Mouse (Mus musculus) limb, embryonic 10.5 days (tissue): ENCODE results near the gene Hist1h4b. TPM values are rescaled to one million over a fixed set of nuclear protein-coding genes. Genes with fewer than 3 reads are reported as not detected.
"Not testable (repeated sequence)": the region's sequence is repeated elsewhere in the genome, so short reads cannot be mapped to it uniquely, and the experiment has no call there.

Experiments
- DNase-seq: peaks from one replicate; pipeline ENCODE4 v3.0.0-alpha.2; 2017; ENCODE audit warnings: low spot score
- H3K27ac ChIP-seq: fragments of 300-500 bp; sonication (generic); 2 replicates; pipeline ENCODE4 v1.5.1; 2016; ENCODE audit warnings: mild to moderate bottlenecking
- H3K27me3 ChIP-seq: fragments of 300-500 bp; sonication (generic); 2 replicates; pipeline ENCODE4 v1.6.1; 2016; ENCODE audit warnings: low read depth, mild to moderate bottlenecking; ENCODE audit not compliant: poor library complexity, severe bottlenecking
- H3K36me3 ChIP-seq: fragments of 300-500 bp; sonication (generic); 2 replicates; pipeline ENCODE4 v1.6.1; 2016; ENCODE audit warnings: mild to moderate bottlenecking, moderate library complexity
- H3K4me1 ChIP-seq: fragments of 300-500 bp; sonication (generic); 2 replicates; pipeline ENCODE4 v1.6.1; 2016
- H3K4me3 ChIP-seq: fragments of 300-500 bp; sonication (generic); 2 replicates; pipeline ENCODE4 v1.5.1; 2016; ENCODE audit warnings: mild to moderate bottlenecking, moderate library complexity
- H3K9me3 ChIP-seq: fragments of 300-500 bp; sonication (generic); replicated peaks from 2 replicates; pipeline ENCODE4 v1.6.1; 2016; ENCODE audit warnings: mild to moderate bottlenecking
- WGBS: fragments of 180-500 bp; shearing (Covaris S2); methylation state at CpG from one replicate; pipeline ENCODE4 v1.1.7; 2016; 5-methylcytosine and 5-hydroxymethylcytosine counted together
- polyA plus RNA-seq: library from polyadenylated mRNA; unstranded; fragments of >200 nt; fragmentation: Nextera tagmentation; extraction: Ambion mirVana; gene quantifications from 2 replicates; pipeline ENCODE4 v1.2.1, GENCODE M21; 2016

The Hist1h4b gene
- polyA plus RNA-seq, 1 experiment from 2014 or later = 5.9 TPM

DNA sequence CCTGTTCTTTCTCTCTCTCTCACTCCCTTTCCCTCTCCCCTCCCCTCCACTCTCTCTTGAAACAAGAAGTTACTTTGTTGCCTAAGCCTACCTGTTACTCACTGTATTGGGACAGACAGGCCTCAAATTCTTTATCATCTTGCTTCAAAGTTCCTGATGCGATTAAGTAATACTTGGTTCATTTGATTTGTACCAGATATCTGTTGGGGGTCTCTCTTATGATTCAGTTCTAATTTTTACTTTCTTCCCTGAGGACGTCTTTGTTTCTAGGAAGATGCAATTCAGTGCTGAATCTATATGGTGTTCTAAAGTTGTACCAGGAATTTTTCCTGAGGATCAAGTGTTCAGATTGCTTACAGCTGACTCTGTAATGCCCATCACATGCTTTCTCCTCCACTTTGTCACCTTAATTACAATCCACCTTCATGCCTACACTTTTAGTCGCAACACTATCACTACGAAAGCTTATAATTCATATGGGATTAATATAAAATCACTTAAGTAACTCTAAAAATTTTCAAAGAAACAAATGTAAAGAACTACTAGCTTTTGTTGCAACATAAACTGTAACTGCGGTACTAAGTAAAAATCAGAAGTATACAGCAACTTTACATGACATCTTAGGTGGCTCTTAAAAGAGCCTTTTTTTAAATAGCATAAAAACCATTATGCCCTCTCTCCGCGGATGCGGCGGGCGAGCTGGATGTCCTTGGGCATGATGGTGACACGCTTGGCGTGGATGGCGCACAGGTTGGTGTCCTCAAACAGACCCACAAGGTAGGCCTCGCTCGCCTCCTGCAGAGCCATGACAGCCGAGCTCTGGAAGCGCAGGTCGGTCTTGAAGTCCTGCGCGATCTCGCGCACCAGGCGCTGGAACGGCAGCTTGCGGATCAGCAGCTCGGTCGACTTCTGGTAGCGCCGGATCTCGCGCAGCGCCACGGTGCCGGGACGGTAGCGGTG lies 12.1 kb upstream of the Hist1h4b start:
- Histone ChIP-seq H3K27ac (peak overlapping the region; percentile 98), H3K4me1 (peaks cover 28% of the 10 kb centered on the region), H3K36me3 (no peaks in the 10 kb centered on the region), H3K4me3 (peak overlapping the region; percentile 59), H3K9me3 (no peaks in the 10 kb centered on the region), H3K27me3 (no peaks in the 10 kb centered on the region)
- no peak for DNase-seq
- WGBS = 2% methylated on average over 15 of the region's 36 CpGs

DNA sequence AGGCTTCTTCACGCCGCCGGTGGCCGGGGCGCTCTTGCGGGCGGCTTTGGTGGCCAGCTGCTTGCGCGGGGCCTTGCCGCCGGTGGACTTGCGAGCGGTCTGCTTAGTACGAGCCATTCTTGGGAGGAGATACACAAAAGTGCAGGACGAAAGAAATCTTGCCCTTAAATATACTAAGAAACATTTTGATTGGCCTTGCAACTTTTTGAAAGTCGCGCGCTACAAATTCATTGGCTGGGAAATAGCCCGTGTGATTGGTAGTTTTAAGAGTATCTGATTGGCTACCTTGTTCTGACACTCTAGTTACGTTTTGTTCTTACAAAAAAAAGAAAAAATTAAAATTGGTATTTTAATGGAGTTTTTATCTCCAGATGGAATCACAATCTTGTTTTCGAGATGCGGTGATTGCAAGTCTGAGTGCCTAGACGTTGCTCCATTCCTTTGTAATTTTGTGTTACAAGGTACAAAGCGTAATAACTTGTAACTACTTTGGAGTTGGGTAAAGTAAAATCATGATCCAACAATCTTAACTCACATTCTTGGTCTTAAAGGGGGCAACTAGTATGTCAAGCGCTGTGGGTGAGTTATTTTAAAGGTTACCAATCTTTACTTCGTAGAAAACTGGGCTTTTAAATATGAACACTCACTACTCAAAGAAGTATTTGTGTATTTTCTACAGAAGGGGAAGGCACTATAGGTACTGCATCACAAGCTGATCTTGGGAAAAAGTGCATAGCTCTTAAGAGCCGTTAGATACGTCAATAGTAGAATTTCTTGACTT lies 11.2 kb upstream of the Hist1h4b start, which contains the start of gene Hist1h3c:
Gene Hist1h3c (minus strand): TSS at position 222 of the 781 bp plus-strand sequence.
- H3K4me1 ChIP-seq = peaks cover 25% of the 10 kb centered on the region
- DNase-seq = peak; percentile 76
- H3K27me3 ChIP-seq = no peaks in the 10 kb centered on the region
- H3K9me3 ChIP-seq = no peaks in the 10 kb centered on the region
- H3K4me3 ChIP-seq = peak within 1 kb of the TSS; percentile 59
- peak within 1 kb of the TSS; percentile 98 for H3K27ac ChIP-seq
- no peaks in the 10 kb centered on the region for H3K36me3 ChIP-seq
- WGBS = 1% methylated on average over 28 of the region's 28 CpGs

DNA sequence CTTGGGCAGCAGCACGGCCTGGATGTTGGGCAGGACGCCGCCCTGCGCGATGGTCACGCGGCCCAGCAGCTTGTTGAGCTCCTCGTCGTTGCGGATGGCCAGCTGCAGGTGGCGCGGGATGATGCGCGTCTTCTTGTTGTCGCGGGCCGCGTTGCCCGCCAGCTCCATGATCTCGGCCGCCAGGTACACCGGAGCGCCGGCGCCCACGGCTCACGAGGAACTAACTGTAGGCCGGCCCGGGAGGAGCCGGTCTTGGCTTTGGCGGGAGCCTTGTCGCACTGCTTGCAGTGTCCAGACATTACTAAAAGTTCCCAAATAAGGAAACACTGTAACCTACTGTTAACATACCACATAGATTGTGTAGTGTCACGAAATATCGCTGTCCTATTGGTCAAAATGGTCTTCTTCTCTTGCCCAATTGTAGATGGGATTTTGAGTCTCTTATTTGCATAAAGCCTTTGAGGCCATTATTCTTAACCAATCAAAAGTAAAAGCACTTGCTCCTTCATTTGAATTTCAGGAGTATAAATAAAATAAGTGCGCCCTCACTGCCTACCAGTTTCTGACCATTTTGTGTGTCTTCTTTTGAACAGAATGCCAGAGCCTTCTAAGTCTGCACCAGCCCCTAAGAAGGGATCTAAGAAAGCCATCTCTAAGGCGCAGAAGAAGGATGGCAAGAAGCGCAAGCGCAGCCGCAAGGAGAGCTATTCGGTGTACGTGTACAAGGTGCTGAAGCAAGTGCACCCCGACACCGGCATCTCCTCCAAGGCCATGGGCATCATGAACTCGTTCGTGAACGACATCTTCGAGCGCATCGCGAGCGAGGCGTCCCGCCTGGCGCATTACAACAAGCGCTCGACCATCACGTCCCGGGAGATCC lies 10.4 kb upstream of the Hist1h4b start, which contains the start of gene Hist1h2bb:
Gene Hist1h2bb (plus strand): TSS at position 534 of the 880 bp plus-strand sequence.
- under 1% methylated on average over 46 of the region's 58 CpGs for WGBS
- peaks cover 21% of the 10 kb centered on the region for H3K4me1 ChIP-seq

DNA sequence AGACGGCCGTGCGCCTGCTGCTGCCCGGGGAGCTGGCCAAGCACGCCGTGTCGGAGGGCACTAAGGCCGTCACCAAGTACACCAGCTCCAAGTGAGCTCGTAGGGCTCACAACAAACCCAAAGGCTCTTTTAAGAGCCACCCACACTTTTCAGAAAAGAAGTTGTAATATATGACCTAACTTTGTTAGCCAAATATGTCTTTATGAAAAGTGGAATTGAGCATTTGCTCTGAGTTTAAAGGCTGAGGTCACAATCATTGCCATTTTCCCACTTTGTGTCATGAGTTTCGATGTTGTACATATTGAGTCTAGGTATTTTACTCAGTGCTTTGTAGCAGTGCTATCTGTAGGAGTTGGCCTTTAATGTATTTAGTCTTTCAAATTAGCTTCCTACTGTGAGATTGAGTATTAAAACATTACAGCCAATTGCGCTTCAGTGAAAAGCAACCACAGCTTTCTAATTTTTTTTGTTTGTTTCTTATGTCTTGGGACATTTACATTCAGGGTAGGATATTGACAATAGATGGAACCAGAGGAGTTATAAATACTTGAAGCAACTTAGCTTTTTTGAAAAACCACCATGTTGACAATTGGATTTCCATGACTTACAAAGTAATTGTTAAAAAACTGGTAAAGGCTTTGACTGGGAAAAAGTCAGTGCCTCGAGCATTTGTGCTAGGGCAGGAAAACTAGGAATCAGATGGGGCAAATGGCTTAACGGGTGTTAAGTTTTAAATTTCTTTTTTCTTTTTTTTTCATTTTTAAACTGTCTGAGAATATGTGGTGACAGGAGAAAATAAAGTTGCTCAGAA lies 9.5 kb upstream of the Hist1h4b start:
- peak; percentile 48 for DNase-seq
- Histone ChIP-seq H3K27me3 (no peaks in the 10 kb centered on the region), H3K4me3 (peak overlapping the region; percentile 59), H3K27ac (peak overlapping the region; percentile 98), H3K36me3 (no peaks in the 10 kb centered on the region), H3K4me1 (peaks cover 21% of the 10 kb centered on the region), H3K9me3 (no peaks in the 10 kb centered on the region)
- WGBS = 5% methylated on average over 13 of the region's 13 CpGs

More for the DNA sequence above, 10.4 kb upstream of the Hist1h4b start, which contains the start of gene Hist1h2bb:
- not testable (repeated sequence) for H3K27me3 ChIP-seq, H3K9me3 ChIP-seq, H3K36me3 ChIP-seq
- Histone ChIP-seq H3K4me3 (peak within 1 kb of the TSS; percentile 59), H3K27ac (peak within 1 kb of the TSS; percentile 98)
- peak; percentile 83 for DNase-seq

DNA sequence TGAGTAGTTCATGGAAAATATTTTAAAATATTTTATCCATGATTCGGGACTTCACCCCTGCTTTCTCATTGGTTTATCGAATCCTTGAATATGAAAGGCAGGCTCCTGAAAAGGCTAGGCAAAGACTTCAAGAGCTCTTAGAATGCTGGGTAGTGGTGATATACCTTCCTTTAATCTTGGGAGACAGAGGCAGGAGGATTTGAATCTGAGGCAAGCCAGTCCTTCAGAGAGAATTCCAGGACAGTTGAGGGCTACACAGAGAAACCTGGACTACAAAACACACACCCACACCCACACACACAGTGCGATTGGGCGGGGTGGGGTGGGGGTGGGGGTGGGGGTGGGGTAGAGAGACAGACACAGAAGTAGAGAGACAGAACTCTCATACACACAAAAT lies 8.9 kb upstream of the Hist1h4b start:
- Histone ChIP-seq H3K4me3 (peak overlapping the region; percentile 59), H3K9me3 (no peaks in the 10 kb centered on the region), H3K36me3 (no peaks in the 10 kb centered on the region), H3K4me1 (peaks cover 21% of the 10 kb centered on the region), H3K27ac (peak overlapping the region; percentile 98), H3K27me3 (no peaks in the 10 kb centered on the region)
- peak; percentile 42 for DNase-seq
- WGBS = 14% methylated on average over 4 of the region's 4 CpGs

DNA sequence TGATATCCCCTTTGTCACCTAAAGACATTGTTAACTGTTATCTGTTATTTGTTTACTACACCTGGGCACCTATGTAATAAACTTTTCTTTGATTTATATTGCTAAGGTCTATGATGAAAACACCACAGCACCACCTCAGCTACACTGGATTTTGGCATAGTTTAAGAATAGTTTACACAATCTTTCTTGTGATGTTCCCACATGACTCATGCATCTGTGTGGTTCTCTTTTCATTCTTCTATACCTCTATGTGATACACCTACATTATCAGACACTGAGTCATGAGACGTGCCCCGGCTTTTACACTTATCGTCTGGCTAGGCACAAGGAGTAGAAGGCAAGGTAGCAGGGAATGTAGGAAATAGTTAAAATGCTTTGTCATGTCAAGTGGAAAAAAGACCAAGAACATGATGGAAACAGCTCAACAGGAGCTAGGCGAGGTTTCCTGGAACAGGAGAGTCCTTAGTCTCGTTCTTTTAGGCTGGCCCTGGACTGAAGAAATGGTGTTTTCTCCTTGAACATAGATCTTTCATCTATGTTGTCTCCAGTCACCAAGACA lies 7.2 kb upstream of the Hist1h4b start:
- no peak overlapping the region for H3K4me3 ChIP-seq
- no peaks in the 10 kb centered on the region for H3K9me3 ChIP-seq
- H3K36me3 ChIP-seq = no peaks in the 10 kb centered on the region
- H3K27me3 ChIP-seq = no peaks in the 10 kb centered on the region
- peak overlapping the region; percentile 98 for H3K27ac ChIP-seq
- peaks cover 17% of the 10 kb centered on the region for H3K4me1 ChIP-seq
- DNase-seq = peak; percentile 28
- 95% methylated on average over 5 of the region's 5 CpGs for WGBS

DNA sequence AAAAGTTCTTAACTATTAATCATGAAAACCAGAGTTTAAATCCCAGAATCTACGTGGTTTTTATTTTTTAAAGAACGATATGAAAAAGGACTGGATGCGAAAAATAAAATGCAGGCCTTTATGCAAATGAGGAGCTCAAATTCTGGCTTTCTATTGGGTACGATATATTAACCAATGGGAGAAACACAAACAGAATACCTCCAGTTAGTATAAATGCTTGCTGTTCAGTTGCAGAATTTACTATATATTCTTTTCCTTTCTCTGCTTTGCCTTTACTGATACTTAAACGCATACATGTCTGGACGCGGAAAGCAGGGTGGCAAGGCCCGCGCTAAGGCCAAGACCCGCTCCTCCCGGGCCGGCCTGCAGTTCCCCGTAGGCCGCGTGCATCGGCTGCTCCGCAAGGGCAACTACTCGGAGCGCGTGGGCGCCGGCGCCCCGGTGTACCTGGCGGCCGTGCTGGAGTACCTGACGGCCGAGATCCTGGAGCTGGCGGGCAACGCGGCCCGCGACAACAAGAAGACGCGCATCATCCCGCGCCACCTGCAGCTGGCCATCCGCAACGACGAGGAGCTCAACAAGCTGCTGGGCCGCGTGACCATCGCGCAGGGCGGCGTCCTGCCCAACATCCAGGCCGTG lies 5.9 kb upstream of the Hist1h4b start, which contains the start of gene Hist1h2ab:
Gene Hist1h2ab (plus strand): TSS at position 288 of the 639 bp plus-strand sequence.
- peaks cover 17% of the 10 kb centered on the region for H3K4me1 ChIP-seq
- DNase-seq = peak; percentile 82
- not testable (repeated sequence) for H3K27me3 ChIP-seq, H3K36me3 ChIP-seq, H3K9me3 ChIP-seq
- peak within 1 kb of the TSS; percentile 51 for H3K4me3 ChIP-seq
- H3K27ac ChIP-seq = peak within 1 kb of the TSS; percentile 98
- WGBS = 2% methylated on average over 32 of the region's 47 CpGs

DNA sequence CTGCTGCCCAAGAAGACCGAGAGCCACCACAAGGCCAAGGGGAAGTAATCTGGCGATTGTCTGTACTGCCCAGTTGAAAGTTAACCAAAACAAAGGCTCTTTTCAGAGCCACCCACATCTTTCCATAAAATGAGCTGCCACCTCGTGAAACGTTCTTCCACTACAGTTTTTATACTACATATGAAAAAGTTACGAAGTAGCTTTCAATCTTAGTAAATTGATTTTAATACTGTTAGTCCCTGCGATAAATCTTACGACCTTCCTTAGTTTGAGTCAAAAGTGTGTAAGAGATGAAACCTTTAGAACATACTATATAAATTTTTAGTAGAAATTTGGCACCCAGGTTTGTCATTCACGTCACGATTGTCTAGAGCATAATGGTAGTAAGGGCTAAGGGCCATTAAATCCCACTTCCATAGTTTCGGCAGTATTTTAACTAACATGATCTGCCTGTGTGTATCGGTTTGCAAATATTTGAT lies 5.3 kb upstream of the Hist1h4b start:
- Histone ChIP-seq H3K9me3 (no peaks in the 10 kb centered on the region), H3K27me3 (no peaks in the 10 kb centered on the region), H3K4me3 (peak overlapping the region; percentile 51), H3K36me3 (no peaks in the 10 kb centered on the region), H3K4me1 (peaks cover 17% of the 10 kb centered on the region), H3K27ac (peak overlapping the region; percentile 98)
- 2% methylated on average over 11 of the region's 11 CpGs for WGBS
- DNase-seq = peak; percentile 45

DNA sequence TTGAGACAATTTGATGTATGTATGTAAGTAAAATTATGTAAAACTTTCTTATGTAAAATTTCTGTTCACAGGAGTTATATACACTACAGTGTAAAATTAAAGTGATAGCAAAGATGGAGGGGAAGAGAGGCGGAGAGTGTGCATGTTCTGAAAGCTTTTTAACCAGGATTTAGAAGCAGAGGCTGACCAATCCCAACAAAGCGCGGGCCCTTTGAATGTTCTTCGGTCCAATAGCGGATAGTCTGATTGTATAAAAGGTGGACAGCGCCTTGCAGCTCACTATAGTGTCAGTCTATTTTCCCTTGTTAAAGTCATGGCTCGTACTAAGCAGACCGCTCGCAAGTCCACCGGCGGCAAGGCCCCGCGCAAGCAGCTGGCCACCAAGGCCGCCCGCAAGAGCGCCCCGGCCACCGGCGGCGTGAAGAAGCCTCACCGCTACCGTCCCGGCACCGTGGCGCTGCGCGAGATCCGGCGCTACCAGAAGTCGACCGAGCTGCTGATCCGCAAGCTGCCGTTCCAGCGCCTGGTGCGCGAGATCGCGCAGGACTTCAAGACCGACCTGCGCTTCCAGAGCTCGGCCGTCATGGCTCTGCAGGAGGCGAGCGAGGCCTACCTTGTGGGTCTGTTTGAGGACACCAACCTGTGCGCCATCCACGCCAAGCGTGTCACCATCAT lies 4.6 kb upstream of the Hist1h4b start, which contains the start of gene Hist1h3b:
Gene Hist1h3b (plus strand): TSS at position 201 of the 675 bp plus-strand sequence.
- H3K9me3 ChIP-seq, H3K27me3 ChIP-seq, H3K36me3 ChIP-seq: not testable (repeated sequence)
- WGBS = 0% methylated on average over 23 of the region's 47 CpGs
- Histone ChIP-seq H3K27ac (peak within 1 kb of the TSS; percentile 98), H3K4me1 (peaks cover 14% of the 10 kb centered on the region), H3K4me3 (peak within 1 kb of the TSS; percentile 51)
- peak; percentile 89 for DNase-seq

DNA sequence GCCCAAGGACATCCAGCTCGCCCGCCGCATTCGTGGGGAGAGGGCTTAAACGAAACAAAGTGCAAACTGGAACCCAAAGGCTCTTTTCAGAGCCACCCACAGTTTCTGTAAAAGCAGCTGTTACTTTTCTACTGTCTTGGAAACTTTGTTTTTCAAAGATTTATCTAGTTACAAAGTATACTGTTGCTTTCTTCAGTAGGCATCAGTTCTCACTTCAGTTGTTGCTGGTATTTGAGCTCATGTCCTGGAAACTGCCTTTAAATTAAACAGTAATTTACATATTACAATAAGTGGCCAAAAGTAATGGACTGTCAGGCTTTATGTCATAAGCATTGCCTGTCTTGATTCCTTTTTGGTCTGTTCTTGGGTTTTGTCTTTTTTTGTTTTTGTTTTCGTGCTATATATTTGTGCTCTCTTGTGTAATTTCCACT lies 4.1 kb upstream of the Hist1h4b start:
- 7% methylated on average over 6 of the region's 6 CpGs for WGBS
- Histone ChIP-seq H3K36me3 (no peaks in the 10 kb centered on the region), H3K9me3 (no peaks in the 10 kb centered on the region), H3K4me1 (peaks cover 15% of the 10 kb centered on the region), H3K27ac (peak overlapping the region; percentile 87), H3K4me3 (peak overlapping the region; percentile 51), H3K27me3 (no peaks in the 10 kb centered on the region)
- no peak for DNase-seq
